Mouse (Mus musculus) bone marrow macrophage, adult 2 months (primary cell): Measurements from ENCODE around the gene Cpe. TPM values are rescaled to one million over a fixed set of nuclear protein-coding genes. Genes with fewer than 3 reads are reported as not detected.

Experiments
- H3K27ac ChIP-seq: 2 replicates; pipeline ENCODE4 v1.5.1; 2012; ENCODE audit warnings: low read depth, low read length; ENCODE audit not compliant: insufficient read depth
- H3K4me1 ChIP-seq: 2 replicates; pipeline ENCODE4 v1.6.1; 2012; ENCODE audit warnings: low read length; ENCODE audit not compliant: control insufficient read depth, insufficient read depth
- H3K4me3 ChIP-seq: 2 replicates; pipeline ENCODE4 v1.5.1; 2012; ENCODE audit warnings: mild to moderate bottlenecking, low read length, moderate library complexity; ENCODE audit not compliant: insufficient read depth
- CTCF ChIP-seq: IDR thresholded peaks from 2 replicates; pipeline ENCODE4 v1.5.1; 2012; ENCODE audit warnings: low read depth, mild to moderate bottlenecking, low read length, moderate library complexity
- POLR2A ChIP-seq: IDR thresholded peaks from 2 replicates; pipeline ENCODE4 v1.6.1; 2012; ENCODE audit warnings: mild to moderate bottlenecking, low read depth, low read length, borderline replicate concordance
- polyA plus RNA-seq: library from polyadenylated mRNA; stranded (reverse); fragments of >200 nt; gene quantifications from 2 replicates; pipeline ENCODE4 v1.2.4, GENCODE M21; 2012; ENCODE audit not compliant: missing spikeins, insufficient read depth, insufficient read length

Cpe gene
- polyA plus RNA-seq = 1.4 and 1.8 TPM in 2 replicates

GRCm38 (mm10) chr8:64692651-64693201 lies at the start of gene Cpe:
TSS of gene Cpe (minus strand) at chr8:64693054.
- TF ChIP-seq CTCF (no peak), POLR2A (no peak)
- Histone ChIP-seq H3K4me3 (peak within 1 kb of the TSS; percentile 65), H3K4me1 (peaks cover 8% of the 10 kb centered on the region), H3K27ac (no peak within 1 kb of the TSS)

DNA sequence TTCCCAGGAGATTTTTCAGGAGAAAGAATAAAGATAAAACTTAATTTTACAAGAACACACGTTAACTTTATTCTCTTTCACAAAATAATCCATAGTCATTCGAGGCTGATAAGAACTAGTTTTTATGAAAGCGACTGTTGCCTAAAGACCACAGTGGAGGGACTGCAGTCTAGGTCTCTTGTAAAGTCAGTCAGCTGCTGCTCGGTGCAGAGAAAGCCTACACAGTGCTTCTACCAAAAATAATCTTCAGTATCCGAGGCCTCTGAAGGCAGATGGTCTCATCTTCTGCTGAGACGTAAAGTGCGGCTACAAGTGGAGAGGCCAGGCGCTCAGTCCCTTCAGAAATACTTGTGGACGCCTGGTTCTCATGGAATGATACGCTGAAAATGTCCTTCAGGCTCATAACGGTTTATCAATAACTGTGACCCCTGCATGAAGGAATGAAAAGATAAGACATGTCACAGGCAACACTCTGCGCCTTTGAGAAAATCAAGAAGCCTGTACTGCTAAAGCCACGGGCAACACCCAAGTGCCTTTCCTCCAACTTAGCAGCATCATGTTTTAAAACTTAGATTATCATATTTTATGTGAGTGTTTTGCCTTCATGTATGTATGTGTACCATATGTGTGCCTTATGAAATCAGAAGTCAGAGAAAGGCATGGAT lies 47.8 kb upstream of the Cpe start:
- no peak overlapping the region for H3K27ac ChIP-seq
- no peak overlapping the region for H3K4me3 ChIP-seq
- peaks cover 20% of the 10 kb centered on the region for H3K4me1 ChIP-seq
- TF ChIP-seq CTCF (no peak), POLR2A (no peak)

DNA sequence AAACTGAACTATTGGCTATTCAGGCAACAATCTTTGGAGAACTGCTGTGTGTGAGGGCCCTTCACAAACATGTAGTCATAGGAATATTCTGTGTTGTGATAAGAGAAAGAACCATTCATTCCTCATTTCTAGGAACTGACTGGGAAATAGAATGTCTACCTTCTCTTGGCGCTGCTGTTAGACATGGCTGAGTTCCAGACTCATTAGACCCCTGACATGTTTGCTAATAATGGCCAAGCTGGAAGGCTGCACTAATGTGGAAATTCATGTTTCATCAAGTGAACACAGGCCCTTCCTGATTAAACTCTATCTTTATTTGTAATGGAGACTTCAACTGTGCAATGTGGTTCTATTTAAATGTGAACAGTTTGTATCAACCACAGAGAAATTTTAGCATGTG lies 46.1 kb upstream of the Cpe start:
- no peak for TF ChIP-seq POLR2A
- TF ChIP-seq CTCF = no peak
- Histone ChIP-seq H3K4me1 (peaks cover 14% of the 10 kb centered on the region), H3K27ac (no peak overlapping the region), H3K4me3 (no peak overlapping the region)

GRCm38 (mm10) chr8:64736767-64737323 lies 44.0 kb upstream of the Cpe start:
- no peak overlapping the region for H3K4me3 ChIP-seq
- peaks cover 14% of the 10 kb centered on the region for H3K4me1 ChIP-seq
- H3K27ac ChIP-seq = no peak overlapping the region
- TF ChIP-seq POLR2A = no peak
- no peak for TF ChIP-seq CTCF

- H3K4me3 ChIP-seq = no peak overlapping the region
- peaks cover 23% of the 10 kb centered on the region for H3K4me1 ChIP-seq
- TF ChIP-seq CTCF (no peak), POLR2A (no peak)
- H3K27ac ChIP-seq = no peak overlapping the region
Measured at GRCm38 (mm10) chr8:64735161-64735560, 42.3 kb upstream of the Cpe start.

GRCm38 (mm10) chr8:64733271-64733943 lies 40.6 kb upstream of the Cpe start, which contains the start of gene Msmo1:
TSS of gene Msmo1 (minus strand) at chr8:64733792.
- Histone ChIP-seq H3K4me1 (peaks cover 27% of the 10 kb centered on the region), H3K27ac (peak within 1 kb of the TSS; percentile 79), H3K4me3 (peak within 1 kb of the TSS; percentile 98)
- no peak for TF ChIP-seq CTCF
- no peak for TF ChIP-seq POLR2A

DNA sequence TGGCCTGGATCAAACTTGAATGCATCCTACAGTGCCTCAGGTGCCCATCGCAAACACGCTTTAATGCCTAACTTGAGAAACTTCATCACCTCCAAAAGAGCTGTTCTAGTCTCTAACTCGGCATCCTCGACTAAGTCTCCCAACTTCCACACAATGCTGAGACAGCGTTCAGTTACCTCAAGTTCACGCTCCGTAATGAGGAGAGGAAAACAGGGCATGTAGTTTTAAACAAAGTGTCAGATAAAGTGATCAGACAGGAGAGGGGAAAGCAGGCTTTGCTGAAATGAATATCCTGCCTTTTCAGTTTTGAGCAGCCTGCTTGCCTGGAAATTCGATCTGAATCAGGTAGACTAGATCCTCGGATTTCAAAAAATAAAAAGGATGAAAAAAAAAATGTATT lies 39.7 kb upstream of the Cpe start:
- Histone ChIP-seq H3K4me1 (peaks cover 30% of the 10 kb centered on the region), H3K27ac (peak overlapping the region; percentile 79), H3K4me3 (peak overlapping the region; percentile 98)
- TF ChIP-seq CTCF (no peak), POLR2A (no peak)

- Histone ChIP-seq H3K4me3 (no peak overlapping the region), H3K4me1 (peaks cover 38% of the 10 kb centered on the region), H3K27ac (peak overlapping the region; percentile 35)
- TF ChIP-seq POLR2A (no peak), CTCF (no peak)
Measured at GRCm38 (mm10) chr8:64728156-64728555, 35.3 kb upstream of the Cpe start.

GRCm38 (mm10) chr8:64726190-64726695 lies 33.4 kb upstream of the Cpe start:
- H3K27ac ChIP-seq = peak overlapping the region; percentile 70
- H3K4me3 ChIP-seq = 0 out of 2 replicates have a peak overlapping the region, but pooled peaks have one; percentile 0
- peaks cover 37% of the 10 kb centered on the region for H3K4me1 ChIP-seq
- no peak for TF ChIP-seq POLR2A
- TF ChIP-seq CTCF = no peak
